Mouse (Mus musculus): Measurements from ENCODE around the gene Tekt5.

- TF ChIP-seq CTCF (IDR thresholded peaks at IDR 0.05; ENCODE audit: insufficient read depth, low read length) (no peak), POLR2A (IDR thresholded peaks at IDR 0.05; ENCODE audit: borderline replicate concordance, extremely low read depth, low read depth, low read length) (no peak)
These were observed 58.6 kb downstream of the Tekt5 start for GRCm38 (mm10) chr16:10336454-10337421.

All from lung, adult 2 months (tissue).